Mouse (Mus musculus): ENCODE data around the gene Rbfox3. TPM values are rescaled to one million over a fixed set of nuclear protein-coding genes. Genes with fewer than 3 reads are reported as not detected.

Gene Rbfox3
- polyA plus RNA-seq, 1 experiment from 2014 or later, result 1.2 TPM

DNA sequence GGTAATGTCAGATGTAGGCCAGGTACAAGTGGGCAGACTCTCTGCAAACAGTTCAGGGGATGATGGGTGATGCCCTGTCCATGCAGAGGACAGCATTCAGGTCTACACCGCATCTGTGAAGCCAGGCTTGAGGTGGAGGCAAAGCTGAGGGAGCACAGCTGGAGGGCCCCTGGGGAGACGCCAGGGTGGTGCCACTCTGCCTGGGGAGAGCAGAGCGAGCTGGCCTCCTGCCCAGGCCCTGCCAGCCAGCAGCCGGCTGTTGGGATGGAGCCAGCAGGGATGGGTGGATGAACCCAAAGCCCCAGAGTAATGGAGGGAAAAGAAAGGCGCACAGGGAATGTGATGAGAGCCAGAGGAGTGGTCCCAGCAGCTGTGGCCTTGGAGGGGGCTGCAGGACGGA, 399.5 kb downstream of the Rbfox3 start:
- Histone ChIP-seq H3K4me1 (replicated peaks; ENCODE audit: control insufficient read depth, insufficient read depth, low read length) (no peaks in the 10 kb centered on the region), H3K9ac (ENCODE audit: low read depth, low read length) (no peak overlapping the region)

DNA sequence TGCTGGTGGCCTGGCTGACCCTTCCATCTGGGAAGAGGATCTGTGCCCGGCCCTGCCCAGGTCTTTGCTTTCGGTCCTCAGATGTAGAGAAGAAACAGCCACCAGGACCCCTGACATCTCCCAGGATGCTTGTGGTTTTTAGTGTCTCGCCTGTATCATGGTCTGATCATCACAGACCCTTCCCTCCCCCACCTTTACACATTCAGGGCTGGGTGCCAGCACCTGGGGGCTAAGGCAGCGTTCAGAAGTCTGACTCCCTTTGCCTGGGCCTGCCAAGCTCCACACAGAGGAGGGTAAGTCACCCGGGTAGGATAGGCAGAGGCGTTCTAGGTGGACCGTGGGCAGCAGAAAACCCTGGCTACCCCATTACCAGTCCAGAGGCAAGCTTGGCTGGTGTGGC, 403.1 kb downstream of the Rbfox3 start:
- ATAC-seq, result no peak
- Histone ChIP-seq H3K9me3 (ENCODE audit: control insufficient read depth) (no peaks in the 10 kb centered on the region), H3K27me3 (replicated peaks; ENCODE audit: control insufficient read depth, insufficient read depth, low read length) (peaks cover 7% of the 10 kb centered on the region), H3K4me3 (ENCODE audit: low read depth, low read length) (no peak overlapping the region), H3K9ac (ENCODE audit: low read depth, low read length) (peak overlapping the region; percentile 11; the same call in 1 of the 2 replicates), H3K4me2 (replicated peaks; ENCODE audit: low read depth) (no peak overlapping the region), H3K27ac (ENCODE audit: low read depth, low read length) (no peak overlapping the region), H3K4me1 (replicated peaks; ENCODE audit: control insufficient read depth, insufficient read depth, low read length) (no peaks in the 10 kb centered on the region), H3K36me3 (ENCODE audit: control insufficient read depth, insufficient read depth) (no peaks in the 10 kb centered on the region)
- WGBS, result 73% methylated on average over 7 of the region's 7 CpGs
- TF ChIP-seq CTCF (IDR thresholded peaks at IDR 0.05; ENCODE audit: low read depth), result no peak

More for the DNA sequence above, 399.5 kb downstream of the Rbfox3 start:
- ATAC-seq, result no peak
- no peaks in the 10 kb centered on the region; the same call in 1 of the 2 replicates for H3K27me3 ChIP-seq (replicated peaks; ENCODE audit: control insufficient read depth, insufficient read depth, low read length)
- no peak overlapping the region for H3K27ac ChIP-seq (ENCODE audit: low read depth, low read length)
- no peak overlapping the region for H3K4me3 ChIP-seq (ENCODE audit: low read depth, low read length)
- no peak for TF ChIP-seq CTCF (IDR thresholded peaks at IDR 0.05; ENCODE audit: low read depth)
- WGBS, result 47% methylated on average over 6 of the region's 6 CpGs
- H3K36me3 ChIP-seq (ENCODE audit: control insufficient read depth, insufficient read depth), result no peaks in the 10 kb centered on the region
- H3K9me3 ChIP-seq (ENCODE audit: control insufficient read depth), result no peaks in the 10 kb centered on the region
- H3K4me2 ChIP-seq (replicated peaks; ENCODE audit: low read depth), result no peak overlapping the region

DNA sequence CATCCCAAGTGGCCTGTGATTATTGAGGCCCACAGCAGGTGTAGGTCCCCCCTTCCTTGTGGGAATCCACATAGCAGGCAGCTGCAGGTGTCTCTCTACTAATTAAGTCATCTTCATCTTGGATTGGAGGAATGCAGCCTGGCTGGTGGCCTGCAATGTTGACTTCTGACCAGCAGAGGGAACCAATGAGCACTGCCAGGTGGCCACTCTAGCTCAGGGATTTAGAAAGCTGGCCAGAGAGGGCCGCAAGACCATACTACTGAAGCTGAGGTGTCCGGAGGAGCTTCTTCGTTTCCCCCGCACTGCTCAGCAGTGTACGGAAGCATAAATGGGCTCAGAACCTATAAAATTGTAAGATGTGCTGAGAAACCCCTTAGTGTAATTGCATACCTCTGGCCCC, 403.5 kb downstream of the Rbfox3 start:
- H3K27me3 ChIP-seq (replicated peaks; ENCODE audit: control insufficient read depth, insufficient read depth, low read length), result peaks cover 7% of the 10 kb centered on the region
- H3K27ac ChIP-seq (ENCODE audit: low read depth, low read length), result no peak overlapping the region
- WGBS, result 22% methylated on average over 5 of the region's 5 CpGs
- TF ChIP-seq CTCF (IDR thresholded peaks at IDR 0.05; ENCODE audit: low read depth), result peak; percentile 98
- H3K4me2 ChIP-seq (replicated peaks; ENCODE audit: low read depth), result no peak overlapping the region
- H3K36me3 ChIP-seq (ENCODE audit: control insufficient read depth, insufficient read depth), result no peaks in the 10 kb centered on the region
- ATAC-seq, result no peak; the same call in 1 of the 2 replicates
- no peak overlapping the region for H3K9ac ChIP-seq (ENCODE audit: low read depth, low read length)
- H3K4me3 ChIP-seq (ENCODE audit: low read depth, low read length), result no peak overlapping the region
- no peaks in the 10 kb centered on the region for H3K9me3 ChIP-seq (ENCODE audit: control insufficient read depth)
- H3K4me1 ChIP-seq (replicated peaks; ENCODE audit: control insufficient read depth, insufficient read depth, low read length), result no peaks in the 10 kb centered on the region

DNA sequence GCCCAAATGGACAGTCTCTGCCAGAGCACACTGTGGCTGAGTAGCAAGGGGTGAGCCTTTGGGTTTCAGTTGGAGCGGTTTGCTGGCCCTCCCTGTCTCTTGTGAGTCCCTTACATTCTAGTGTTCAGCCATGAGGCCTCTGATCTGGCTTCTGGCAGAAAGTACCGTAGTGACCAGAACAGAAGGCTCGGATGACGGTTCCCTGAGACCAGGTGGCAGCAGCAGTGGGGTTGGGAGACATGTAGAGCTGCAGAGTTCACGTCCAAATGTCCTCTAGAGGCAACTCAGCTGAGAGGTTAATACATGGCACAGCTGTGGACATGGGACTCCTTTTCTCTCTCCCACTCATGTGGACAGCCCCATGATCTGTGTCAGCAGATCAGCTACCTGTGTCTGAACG, 404.3 kb downstream of the Rbfox3 start:
- Histone ChIP-seq H3K4me1 (replicated peaks; ENCODE audit: control insufficient read depth, insufficient read depth, low read length) (no peaks in the 10 kb centered on the region), H3K4me2 (replicated peaks; ENCODE audit: low read depth) (no peak overlapping the region), H3K27me3 (replicated peaks; ENCODE audit: control insufficient read depth, insufficient read depth, low read length) (peaks cover 7% of the 10 kb centered on the region), H3K36me3 (ENCODE audit: control insufficient read depth, insufficient read depth) (no peaks in the 10 kb centered on the region), H3K9me3 (ENCODE audit: control insufficient read depth) (no peaks in the 10 kb centered on the region), H3K4me3 (ENCODE audit: low read depth, low read length) (no peak overlapping the region), H3K27ac (ENCODE audit: low read depth, low read length) (no peak overlapping the region), H3K9ac (ENCODE audit: low read depth, low read length) (no peak overlapping the region)
- no peak for ATAC-seq
- TF ChIP-seq CTCF (IDR thresholded peaks at IDR 0.05; ENCODE audit: low read depth), result no peak
- WGBS, result 83% methylated on average over 6 of the region's 6 CpGs

DNA sequence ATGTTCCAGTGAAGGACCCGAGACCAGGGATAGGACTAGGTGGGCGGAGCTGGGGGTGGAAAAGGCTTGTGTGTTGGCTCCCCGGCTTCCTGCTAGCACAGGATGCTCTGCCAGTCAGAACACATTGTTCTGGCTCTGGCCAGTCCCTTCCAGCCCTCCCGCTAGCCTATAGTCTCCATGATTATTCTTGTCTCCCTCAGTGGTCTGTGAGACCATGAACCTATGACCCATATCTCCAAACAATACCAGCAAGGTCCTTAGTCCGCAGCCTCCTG, 407.3 kb downstream of the Rbfox3 start:
- no peak for ATAC-seq
- Histone ChIP-seq H3K4me2 (replicated peaks; ENCODE audit: low read depth) (no peak overlapping the region), H3K9ac (ENCODE audit: low read depth, low read length) (no peak overlapping the region), H3K9me3 (ENCODE audit: control insufficient read depth) (no peaks in the 10 kb centered on the region), H3K27ac (ENCODE audit: low read depth, low read length) (no peak overlapping the region), H3K4me1 (replicated peaks; ENCODE audit: control insufficient read depth, insufficient read depth, low read length) (no peaks in the 10 kb centered on the region), H3K27me3 (replicated peaks; ENCODE audit: control insufficient read depth, insufficient read depth, low read length) (peaks cover 7% of the 10 kb centered on the region), H3K4me3 (ENCODE audit: low read depth, low read length) (no peak overlapping the region), H3K36me3 (ENCODE audit: control insufficient read depth, insufficient read depth) (no peaks in the 10 kb centered on the region)
- WGBS, result 55% methylated on average over 5 of the region's 5 CpGs
- TF ChIP-seq CTCF (IDR thresholded peaks at IDR 0.05; ENCODE audit: low read depth), result no peak

DNA sequence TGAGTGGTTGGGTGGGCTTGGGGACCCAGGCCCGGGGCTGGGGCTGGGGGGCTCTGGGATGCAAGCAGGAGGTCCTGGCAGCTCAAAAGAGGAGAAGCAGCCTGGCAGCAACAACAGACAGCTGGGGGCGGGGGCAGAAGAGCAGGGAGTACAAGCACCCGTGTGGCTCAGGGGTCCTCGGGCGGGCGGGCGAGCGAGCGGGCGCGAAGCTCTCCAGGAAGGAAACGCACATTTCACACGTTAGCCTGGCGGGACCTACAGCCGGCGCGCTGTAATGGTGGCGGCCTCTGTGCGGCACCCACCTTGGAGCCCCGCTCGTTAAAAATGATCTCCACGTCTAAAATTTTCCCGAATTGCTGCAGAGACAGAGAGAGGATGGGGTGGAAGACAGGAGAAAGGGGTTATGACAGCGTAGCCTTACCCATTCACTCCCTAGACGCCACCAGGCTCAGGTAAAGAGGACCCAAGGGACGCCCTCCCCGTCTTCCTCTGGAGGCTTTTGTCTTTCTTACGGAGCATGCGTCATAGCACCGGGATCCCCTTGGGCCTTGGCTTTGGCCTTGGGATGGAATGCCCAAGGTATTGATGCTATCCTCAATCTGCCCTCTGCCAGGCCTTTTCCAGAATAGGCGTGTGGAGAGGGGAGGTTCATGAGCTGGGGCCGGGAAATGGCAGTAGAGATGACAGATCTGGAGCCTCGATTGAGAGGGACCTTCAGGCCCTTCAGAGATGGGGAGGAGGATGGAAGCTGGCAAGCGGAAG, 407.8 kb downstream of the Rbfox3 start:
- no peak for ATAC-seq

More for the DNA sequence above, 407.8 kb downstream of the Rbfox3 start:
- H3K4me2 ChIP-seq (replicated peaks; ENCODE audit: low read depth), result no peak overlapping the region
- peaks cover 7% of the 10 kb centered on the region for H3K27me3 ChIP-seq (replicated peaks; ENCODE audit: control insufficient read depth, insufficient read depth, low read length)
- no peaks in the 10 kb centered on the region for H3K36me3 ChIP-seq (ENCODE audit: control insufficient read depth, insufficient read depth)
- no peaks in the 10 kb centered on the region for H3K4me1 ChIP-seq (replicated peaks; ENCODE audit: control insufficient read depth, insufficient read depth, low read length)
- H3K27ac ChIP-seq (ENCODE audit: low read depth, low read length), result no peak overlapping the region
- no peak overlapping the region for H3K4me3 ChIP-seq (ENCODE audit: low read depth, low read length)
- TF ChIP-seq CTCF (IDR thresholded peaks at IDR 0.05; ENCODE audit: low read depth), result no peak
- 22% methylated on average over 34 of the region's 34 CpGs for WGBS
- no peak overlapping the region for H3K9ac ChIP-seq (ENCODE audit: low read depth, low read length)
- no peaks in the 10 kb centered on the region for H3K9me3 ChIP-seq (ENCODE audit: control insufficient read depth)

Data from intestine, postnatal 0 days (tissue).